Mouse (Mus musculus): ENCODE measurements around the gene Oas3.

- no peak for TF ChIP-seq CTCF (IDR thresholded peaks at IDR 0.05; ENCODE audit: control insufficient read depth, insufficient read depth, insufficient read length)
- no peak for TF ChIP-seq USF1 (IDR thresholded peaks at IDR 0.05; ENCODE audit: low read depth)
- TF ChIP-seq MYOG (IDR thresholded peaks at IDR 0.05; ENCODE audit: control insufficient read depth, extremely low read depth, insufficient read length): no peak
- no peak for TF ChIP-seq CEBPB (IDR thresholded peaks at IDR 0.05; ENCODE audit: low read depth)
- peak; percentile 9 for TF ChIP-seq MAX (IDR thresholded peaks at IDR 0.05)
These were observed 2.0 kb downstream of the Oas3 start for GRCm38 (mm10) chr5:120775287-120775985.

Data from C2C12 (cell line).